Mouse (Mus musculus) common myeloid progenitor, adult 5-6 weeks (primary cell): Measurements from ENCODE around the gene Fnbp1. TPM values are rescaled to one million over a fixed set of nuclear protein-coding genes. Genes with fewer than 3 reads are reported as not detected.
"Not testable (repeated sequence)": the region's sequence is repeated elsewhere in the genome, so short reads cannot be mapped to it uniquely, and the experiment has no call there.

Experiments
- ATAC-seq: replicated peaks from 2 replicates; pipeline ENCODE4 v1.8.0; 2016; ENCODE audit warnings: low read depth, mild to moderate bottlenecking, moderate TSS enrichment, inconsistent platforms; ENCODE audit not compliant: poor library complexity, severe bottlenecking
- total RNA-seq: library from RNA; stranded (forward); fragments of 200-1000, 187-1606 nt; gene quantifications from 2 replicates; pipeline ENCODE4 v1.2.3, GENCODE M21; 2017

Gene Fnbp1
- 43.4 and 54.3 TPM in 2 replicates for total RNA-seq

DNA sequence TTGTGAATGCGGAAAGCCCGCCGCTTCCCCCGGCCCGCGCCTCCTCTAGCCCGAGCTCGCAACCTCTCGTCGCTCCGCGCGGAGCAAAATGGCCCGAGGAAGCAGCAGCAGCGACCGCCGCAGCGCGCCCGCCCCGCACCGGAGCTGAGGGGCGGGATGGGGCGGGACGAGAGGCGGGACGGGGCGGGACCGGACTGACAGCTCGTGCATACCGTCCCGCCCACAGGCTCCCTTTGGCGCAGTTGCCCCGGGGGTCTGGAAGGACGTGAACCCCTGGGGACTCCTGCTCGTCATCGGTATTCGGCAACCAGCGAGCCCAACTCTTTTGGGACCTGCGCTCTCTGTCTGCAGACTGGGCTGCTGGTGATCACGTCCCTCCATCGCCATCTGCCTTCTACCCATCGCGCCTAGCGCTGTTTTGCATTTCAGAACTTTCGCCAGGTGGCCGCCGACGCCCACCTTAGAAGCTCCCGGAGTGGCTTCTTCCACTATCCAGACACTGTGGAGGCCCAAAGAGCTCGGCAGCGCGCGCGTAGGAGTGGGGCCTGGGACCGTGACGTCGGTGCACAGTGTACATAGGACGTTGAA, at the start of gene Fnbp1:
Fnbp1 (minus strand) TSS at position 142 of the 588 bp plus-strand sequence.
- ATAC-seq = peak; percentile 66

- no peak for ATAC-seq
These were observed 47.8 kb upstream of the Fnbp1 start for GRCm38 (mm10) chr2:31189654-31190053.

- ATAC-seq = no peak
These were observed 46.9 kb upstream of the Fnbp1 start for GRCm38 (mm10) chr2:31188691-31189090.

DNA sequence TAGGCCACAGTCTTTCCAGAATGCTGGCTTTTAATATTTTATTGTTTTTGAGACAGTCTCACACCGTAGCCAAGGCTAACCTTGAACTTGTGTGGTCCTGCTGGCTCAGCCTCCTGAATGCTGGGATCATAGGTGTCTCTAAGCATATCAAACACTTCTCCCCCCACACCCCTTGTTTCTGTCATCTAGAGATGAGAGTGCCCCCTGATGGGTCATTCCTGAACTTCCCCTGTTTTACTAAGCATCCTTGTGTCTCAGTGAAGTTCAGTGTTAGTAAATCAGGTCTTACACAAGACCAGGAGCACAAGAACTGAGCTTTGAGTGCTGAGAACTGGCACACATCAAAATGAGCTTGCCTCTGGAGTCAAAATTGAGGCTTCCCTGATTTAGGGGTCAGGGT, 42.0 kb upstream of the Fnbp1 start:
- no peak for ATAC-seq

DNA sequence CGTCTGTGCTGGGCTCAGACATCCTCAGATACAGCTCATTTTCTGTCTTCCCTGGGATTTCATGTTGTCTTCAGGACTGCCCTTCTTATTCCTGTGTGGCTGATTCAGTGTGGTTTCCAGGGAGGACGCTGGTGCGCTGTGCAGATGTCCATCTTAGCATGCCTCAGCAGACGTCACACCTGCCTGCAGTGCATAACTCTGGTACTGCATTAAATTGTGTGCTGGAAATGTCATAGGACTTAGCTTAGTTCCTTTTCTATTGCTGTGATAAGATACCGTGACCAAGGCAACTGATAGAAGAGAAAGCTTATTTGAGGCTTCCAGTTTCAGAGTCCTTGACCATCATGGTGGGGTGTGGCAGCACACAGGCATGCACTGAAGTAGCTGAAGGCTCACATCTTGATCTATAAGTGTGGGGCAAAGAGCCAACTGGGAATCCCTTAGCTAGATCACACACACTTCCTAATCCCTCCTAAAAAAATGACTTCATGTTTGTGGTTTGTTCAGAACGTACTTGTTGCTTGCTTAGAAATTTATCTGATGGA, 41.0 kb upstream of the Fnbp1 start:
- no peak for ATAC-seq

GRCm38 (mm10) chr2:31180081-31180551, 38.3 kb upstream of the Fnbp1 start:
- no peak for ATAC-seq

DNA sequence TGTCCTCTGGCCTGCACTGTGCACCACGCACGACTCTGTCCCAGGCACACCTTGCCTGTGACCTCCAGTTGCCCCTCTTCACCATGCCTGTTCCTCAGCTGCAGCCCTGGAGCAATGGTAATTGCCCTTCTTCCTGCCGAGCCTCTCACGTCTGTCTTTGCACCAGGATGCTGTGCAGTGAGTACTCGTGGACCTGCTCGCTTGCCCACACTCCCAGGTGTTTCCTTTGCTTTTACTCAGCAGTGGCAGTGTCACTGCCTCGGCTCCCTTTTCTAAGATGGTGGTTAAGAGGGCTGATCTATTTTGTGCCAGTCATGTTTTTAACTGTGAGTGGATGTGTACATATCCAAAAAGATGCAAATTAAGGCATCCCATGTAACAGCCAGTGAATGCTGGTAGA, 37.7 kb upstream of the Fnbp1 start:
- no peak for ATAC-seq

DNA sequence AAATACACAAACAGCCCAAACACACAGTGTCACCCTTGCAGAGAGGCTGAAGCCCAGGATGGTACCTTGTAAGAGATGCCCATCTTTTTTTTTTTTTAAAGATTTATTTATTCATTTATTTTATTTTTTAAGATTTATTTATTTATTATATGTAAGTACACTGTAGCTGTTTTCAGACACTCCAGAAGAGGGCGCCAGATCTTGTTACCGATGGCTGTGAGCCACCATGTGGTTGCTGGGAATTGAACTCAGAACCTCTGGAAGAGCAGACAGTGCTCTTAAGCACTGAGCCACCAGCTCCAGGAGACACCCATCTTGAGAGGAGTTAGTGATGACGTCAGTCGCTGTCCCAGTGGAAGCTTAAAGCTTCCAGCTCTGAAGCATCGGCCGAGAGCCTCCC, 36.8 kb upstream of the Fnbp1 start:
- not testable (repeated sequence) for ATAC-seq

- no peak for ATAC-seq
These were observed 31.5 kb upstream of the Fnbp1 start for GRCm38 (mm10) chr2:31173290-31173689.

DNA sequence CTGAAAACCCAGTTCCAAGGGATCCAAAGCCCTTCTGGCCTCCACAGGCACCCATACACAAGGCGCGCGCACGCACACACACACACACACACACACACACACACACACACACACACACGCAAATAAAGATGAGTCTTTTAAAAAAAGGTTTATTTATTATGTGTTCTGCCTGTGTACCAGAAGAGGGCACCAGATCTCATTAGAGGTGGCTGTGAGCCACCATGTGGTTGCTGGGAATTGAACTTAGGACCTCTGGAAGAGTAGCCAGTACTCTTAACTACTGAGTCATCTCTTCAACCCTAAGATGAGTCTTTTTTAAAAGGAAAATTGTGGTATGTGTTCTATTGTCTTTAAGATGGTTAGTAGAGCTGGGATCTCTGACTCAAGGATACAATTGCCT, 30.7 kb upstream of the Fnbp1 start:
- no peak for ATAC-seq

- peak; percentile 52; the same call in 1 of the 2 replicates for ATAC-seq
These were observed 30.2 kb upstream of the Fnbp1 start for GRCm38 (mm10) chr2:31172001-31172400.

GRCm38 (mm10) chr2:31170164-31170563, 28.4 kb upstream of the Fnbp1 start:
- ATAC-seq = peak; percentile 45; the same call in 1 of the 2 replicates

DNA sequence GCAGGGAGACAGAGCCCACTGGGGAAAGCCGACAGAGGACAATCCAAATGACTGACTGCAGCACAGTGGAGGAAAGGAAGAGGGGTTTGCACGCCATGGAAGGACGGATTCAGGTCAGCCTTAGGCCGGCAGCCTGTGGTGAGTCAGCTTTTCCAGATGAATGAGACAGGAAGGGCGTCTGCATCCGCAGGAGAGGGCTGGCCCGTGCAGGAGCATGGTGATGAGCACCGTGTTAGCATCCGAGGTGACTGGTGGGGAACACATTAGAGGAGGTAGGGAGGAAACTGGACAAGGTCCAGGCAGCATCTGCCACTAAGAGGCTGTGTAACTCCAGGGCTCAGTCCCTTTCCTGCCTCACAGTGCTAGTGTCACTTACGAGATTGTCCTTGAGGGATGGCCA, 27.2 kb upstream of the Fnbp1 start:
- no peak for ATAC-seq

- ATAC-seq = not testable (repeated sequence)
These were observed 25.8 kb upstream of the Fnbp1 start for GRCm38 (mm10) chr2:31167571-31167970.

- ATAC-seq = no peak
These were observed 23.7 kb upstream of the Fnbp1 start for GRCm38 (mm10) chr2:31165529-31165928.

DNA sequence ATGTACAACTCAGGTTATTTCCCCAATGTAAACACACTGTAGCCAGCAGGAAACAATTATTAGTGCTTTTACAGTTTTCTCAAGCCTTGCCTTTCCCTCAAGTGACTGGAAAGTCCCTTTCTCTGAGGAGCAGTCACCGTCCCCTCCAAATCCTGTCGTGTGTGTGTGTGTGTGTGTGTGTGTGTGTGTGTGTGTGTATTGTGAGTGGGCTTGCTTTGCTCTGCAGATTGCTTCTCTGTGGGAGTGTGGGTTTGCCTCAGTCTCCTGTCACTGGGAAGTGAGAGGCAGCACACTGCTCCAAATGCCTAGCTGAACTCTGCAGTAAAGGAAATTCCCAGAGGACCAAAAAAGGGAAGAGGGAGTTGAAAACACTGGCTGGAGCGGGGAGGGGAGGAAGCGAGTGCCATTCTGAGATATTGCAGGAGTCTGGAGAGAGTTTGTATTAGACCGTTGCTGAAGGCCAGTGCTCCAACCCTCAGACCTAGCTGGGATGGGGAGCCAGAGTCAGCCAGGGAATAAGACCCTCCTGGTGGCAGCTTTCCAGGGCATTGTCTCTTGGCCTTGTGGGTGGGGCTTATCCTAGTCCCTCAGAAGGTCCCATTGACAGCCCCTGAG, 23.1 kb upstream of the Fnbp1 start:
- ATAC-seq = no peak

- no peak for ATAC-seq
These were observed 21.7 kb upstream of the Fnbp1 start for GRCm38 (mm10) chr2:31163361-31164118.

- no peak for ATAC-seq
These were observed 19.8 kb upstream of the Fnbp1 start for GRCm38 (mm10) chr2:31161620-31162019.

DNA sequence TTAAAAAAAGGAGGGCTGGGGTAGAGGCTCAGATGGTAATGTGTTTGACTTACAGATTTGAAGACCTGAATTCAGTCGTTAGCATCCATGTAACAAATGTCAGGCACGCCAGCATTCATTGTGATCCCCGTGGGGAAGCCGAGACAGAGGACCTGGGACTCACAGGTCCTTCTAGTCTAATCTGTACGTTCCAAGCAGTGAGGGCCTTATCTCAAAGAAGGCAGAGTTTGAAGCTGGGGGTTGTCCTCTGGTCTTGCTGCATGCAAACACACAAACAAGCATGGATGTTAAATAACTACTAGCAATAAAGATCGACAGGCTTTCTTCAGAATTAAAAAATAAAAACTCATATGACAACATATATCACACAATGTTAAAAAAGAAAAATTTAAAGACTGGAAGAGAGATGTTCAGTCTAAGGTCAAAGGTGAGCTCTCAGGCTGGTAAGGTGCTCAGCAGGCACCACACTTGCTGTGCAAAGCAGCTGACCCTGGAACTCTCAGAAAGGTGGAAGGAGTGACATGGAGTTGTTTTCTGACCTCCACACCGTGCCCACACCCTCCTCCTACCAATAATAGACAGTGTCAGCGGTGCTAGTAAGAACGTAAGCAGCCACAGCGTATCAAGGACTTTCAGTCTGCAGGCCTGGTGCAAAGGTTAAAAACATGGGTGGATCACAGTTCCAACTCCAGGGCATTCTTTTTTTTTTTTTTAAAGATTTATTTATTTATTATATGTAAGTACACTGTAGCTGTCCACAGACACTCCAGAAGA, 18.5 kb upstream of the Fnbp1 start:
- no peak for ATAC-seq

GRCm38 (mm10) chr2:31156846-31157245, 15.0 kb upstream of the Fnbp1 start:
- ATAC-seq = no peak
